Mouse (Mus musculus) monocyte, adult 5-6 weeks (primary cell): Measurements from ENCODE around the gene Ltv1. TPM values are rescaled to one million over a fixed set of nuclear protein-coding genes. Genes with fewer than 3 reads are reported as not detected.

ENCODE experiments used
- ATAC-seq: fragments of 153-309, 156-312 bp; replicated peaks from 2 replicates; pipeline ENCODE4 v1.8.0; 2017; ENCODE audit warnings: mild to moderate bottlenecking; ENCODE audit not compliant: low TSS enrichment, insufficient number of reproducible peaks, severe bottlenecking, poor library complexity, low FRiP score
- total RNA-seq: library from RNA; stranded (forward); fragments of 200-1000, 200-491, 200-594 nt; gene quantifications from 3 replicates; pipeline ENCODE4 v1.2.3, GENCODE M21; 2017

Ltv1 gene
- total RNA-seq: 33.5 to 55.7 TPM (median 50.1 TPM) in 3 replicates

GRCm38 (mm10) chr10:13192731-13193351 lies at the start of gene Ltv1:
Gene Ltv1 (minus strand): TSS chr10:13193168.
- peak; percentile 99 for ATAC-seq

- ATAC-seq: no peak
These were observed 47.5 kb upstream of the Ltv1 start for GRCm38 (mm10) chr10:13240431-13240830.

DNA sequence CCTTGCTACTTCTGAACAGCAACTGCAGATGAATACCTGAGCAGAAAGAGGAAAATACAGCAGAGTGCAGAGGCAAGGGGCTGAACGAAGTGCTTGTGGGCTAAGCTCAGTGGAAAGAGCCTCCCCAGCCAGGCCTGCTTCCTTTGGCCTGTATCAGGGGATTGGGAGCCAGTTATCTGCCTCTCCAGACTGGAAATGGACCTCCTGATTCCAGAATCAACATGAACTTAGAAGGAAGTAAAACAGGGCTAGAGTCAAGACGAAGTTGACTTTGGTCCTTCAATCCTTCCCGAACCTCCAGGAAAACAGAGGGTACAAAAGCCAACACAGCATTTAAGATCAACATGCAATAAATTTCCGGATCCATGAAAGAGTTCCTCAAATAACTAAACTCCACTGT lies 45.2 kb upstream of the Ltv1 start:
- no peak for ATAC-seq

DNA sequence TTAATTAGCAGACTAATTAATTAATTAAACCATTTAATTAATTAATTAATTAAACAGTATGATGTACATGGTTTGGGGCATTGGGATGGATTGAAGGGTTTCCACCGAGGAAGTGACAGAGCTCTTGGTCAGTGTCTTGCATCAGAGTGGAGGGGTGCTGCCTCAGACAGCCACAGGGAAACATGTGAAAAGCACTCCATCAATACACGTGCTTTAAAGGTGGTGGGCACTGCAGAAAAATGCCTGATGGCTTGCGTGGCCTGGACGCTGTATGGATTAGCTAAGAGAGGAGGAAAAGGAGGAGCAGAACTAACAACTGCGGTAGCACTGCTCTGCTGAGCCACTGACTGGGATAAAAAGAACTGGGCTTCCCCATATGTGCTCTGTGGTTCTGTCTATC lies 43.9 kb upstream of the Ltv1 start:
- ATAC-seq: no peak

DNA sequence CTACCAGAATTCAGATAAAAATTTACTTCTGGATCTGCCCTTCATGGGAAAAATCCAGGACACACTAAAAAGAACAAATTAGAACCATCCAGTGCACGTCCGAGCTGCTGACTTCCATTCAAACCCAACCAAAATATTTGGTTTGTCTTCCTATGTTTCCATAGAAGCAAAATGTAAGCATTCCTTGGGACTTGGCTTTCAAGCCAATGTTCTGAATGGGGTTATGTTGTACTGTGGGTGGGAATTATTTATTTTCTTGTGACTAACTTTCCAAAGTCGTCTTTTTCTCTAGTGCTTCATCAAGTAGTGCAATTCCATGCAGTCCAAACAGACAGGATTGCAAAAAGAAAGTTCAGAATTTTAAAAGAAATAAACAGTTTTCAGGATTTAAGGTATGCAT lies 41.5 kb upstream of the Ltv1 start:
- no peak for ATAC-seq

DNA sequence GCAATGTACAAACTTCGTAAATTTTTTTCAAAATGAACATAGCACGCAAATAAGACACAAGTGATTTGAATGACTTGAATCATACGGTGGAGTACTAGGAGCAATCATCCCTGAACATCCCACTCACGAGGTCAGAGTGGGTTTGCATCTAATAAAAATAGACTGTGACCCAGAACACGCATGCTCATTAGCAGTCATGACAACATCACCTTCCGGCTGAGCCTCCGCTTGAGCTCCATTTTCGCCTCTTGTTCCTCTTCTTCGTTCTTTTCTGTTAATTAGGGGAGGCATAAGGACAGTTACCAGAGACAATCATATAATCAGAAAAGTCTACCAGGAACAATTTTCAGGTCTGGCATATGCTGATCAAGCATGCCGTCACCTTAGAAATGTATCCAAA lies 41.0 kb upstream of the Ltv1 start:
- ATAC-seq: no peak

- no peak for ATAC-seq
These were observed 40.2 kb upstream of the Ltv1 start for GRCm38 (mm10) chr10:13233143-13233622.

- ATAC-seq: no peak
These were observed 39.6 kb upstream of the Ltv1 start for GRCm38 (mm10) chr10:13232443-13233142.

GRCm38 (mm10) chr10:13230716-13231115 lies 37.7 kb upstream of the Ltv1 start:
- no peak for ATAC-seq

DNA sequence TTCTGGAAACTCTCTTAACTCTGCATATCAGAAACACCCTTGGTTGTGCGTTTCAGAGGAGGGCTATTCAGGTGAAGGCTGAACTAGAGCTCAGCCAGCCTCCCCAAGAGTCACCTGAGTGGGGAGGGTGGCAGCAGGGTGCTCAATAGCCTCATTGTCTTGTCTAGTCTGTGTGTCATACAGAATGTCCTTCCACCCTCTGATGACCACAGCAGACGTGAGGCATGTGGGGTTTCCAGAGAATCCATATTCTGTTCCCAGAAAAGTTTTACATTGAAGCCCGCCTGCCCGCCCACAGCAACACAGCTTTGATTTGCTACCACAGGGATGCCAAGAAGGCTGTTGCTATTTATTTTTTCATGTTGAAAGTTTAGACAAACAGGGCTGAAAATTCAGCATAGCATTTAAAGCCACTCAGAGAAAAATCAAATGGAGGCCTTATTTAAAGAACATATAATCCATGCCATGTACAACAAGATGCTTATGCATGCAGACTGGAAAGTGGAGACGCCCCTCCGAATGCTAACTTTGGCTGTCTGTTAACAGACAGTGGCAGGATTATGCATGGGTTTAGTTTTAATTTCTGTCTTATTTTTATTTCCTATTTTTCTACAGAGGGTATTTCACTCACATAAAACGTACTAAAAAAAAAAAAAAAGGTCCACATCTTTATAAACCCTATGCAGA lies 32.6 kb upstream of the Ltv1 start:
- ATAC-seq: no peak

GRCm38 (mm10) chr10:13222135-13222534 lies 29.2 kb upstream of the Ltv1 start:
- ATAC-seq: no peak

DNA sequence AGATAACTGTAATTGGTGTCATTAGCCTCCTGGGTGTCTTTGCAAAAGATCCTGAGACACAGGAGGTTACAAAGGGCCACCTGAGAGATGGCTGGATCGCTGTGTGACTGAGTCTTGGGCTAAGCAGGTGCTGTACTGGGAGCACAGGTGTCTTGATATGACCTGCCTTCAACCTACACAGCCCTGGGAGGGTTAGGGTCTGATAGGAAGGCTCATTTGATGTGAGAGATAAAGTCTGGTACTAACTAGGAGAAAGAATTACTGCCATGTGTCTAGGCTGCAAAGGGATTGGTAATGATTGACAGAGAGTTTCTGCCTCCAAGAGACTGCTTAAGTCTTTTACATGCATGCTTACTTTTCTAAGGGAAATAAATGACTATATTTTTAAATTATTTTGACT lies 27.1 kb upstream of the Ltv1 start:
- ATAC-seq: no peak

- ATAC-seq: no peak
These were observed 21.0 kb upstream of the Ltv1 start for GRCm38 (mm10) chr10:13213956-13214355.

- no peak for ATAC-seq
These were observed 19.9 kb upstream of the Ltv1 start for GRCm38 (mm10) chr10:13212829-13213228.

DNA sequence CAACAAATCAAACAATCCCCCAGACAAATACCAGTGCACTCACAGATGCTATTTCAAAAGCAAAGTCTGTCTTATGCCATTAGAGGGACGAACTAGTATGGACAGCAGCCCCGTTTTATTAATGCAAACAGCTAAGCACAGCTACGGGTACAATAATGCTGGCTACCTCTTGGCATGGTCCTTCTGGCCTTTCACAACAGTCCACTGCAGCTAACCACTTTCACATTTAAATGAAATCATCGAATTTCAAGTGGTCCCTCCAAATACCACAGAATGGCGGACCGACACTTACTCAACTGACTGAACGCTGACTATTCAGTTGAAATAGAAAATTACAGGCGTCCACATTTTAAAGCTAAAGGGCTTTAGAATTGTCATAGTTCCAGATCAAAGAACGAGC lies 19.4 kb upstream of the Ltv1 start:
- ATAC-seq: no peak

DNA sequence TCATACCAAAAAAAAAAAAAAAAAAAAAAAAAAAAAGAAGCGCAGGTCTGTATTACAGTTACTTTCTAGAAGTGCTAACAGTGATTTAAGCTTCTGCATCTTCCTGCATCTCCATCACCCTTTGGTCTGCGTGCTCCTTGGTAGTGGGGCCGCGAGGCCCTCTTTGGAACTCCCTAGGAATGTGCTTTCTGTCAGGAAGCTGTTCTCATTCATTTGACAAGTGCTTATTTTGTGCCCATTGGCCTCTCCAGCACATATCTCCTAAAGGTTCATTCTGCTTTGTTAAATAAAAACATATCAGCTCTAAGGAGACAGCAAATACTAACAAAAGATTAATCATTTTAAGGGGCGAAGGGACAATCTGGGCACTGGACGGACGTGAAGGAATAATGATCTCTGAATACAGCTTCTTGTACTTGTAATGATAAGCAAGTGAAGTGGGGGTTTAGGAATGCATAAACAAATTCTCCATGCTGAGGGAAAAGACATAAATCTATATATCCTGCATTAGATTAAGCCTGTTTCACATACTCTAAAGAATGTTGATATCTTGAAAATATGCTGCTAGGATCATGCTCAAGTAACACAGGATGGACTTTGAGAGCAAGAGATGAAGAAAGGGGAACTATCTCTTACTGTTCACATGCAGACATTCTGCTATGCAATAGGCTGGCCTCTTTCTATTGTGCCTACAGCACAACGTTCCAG lies 17.1 kb upstream of the Ltv1 start:
- no peak for ATAC-seq

DNA sequence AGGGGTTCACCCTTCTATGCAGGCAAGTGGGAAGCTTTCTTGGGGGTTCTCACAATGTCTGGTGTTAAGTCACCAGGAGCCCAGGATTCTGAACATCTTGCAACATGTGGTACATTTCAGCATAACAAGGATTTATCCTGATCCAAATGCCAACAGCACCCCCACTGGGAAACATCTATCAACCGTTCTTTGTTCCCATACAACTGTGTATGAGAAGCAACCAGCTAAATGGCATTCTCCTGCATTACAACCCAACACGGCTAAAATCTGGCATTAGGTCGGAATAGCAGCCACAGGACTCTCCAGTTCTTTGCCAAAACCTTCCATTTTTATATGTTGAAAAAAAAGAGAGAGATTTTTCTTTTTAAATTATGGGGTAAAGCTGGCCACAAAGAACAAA lies 16.5 kb upstream of the Ltv1 start:
- no peak for ATAC-seq

DNA sequence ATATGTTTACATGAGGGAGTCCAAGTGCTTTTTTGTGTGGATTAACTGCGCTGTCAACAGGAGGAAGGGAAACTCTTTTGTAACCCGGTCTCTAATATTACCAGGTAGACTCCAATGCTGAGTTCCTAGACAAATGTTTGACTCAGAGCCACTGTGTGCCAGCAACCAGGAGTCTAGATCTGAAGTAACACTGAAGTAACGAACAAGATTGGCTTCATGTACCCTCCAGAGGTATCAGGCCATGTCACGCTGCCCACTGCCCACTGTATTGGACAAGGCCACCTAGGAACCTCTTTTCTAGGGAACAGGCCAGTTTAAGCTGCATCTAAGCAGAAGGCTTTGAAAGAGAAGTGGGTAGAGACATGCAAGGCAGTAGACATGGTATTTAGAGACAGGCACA lies 16.1 kb upstream of the Ltv1 start:
- ATAC-seq: no peak

DNA sequence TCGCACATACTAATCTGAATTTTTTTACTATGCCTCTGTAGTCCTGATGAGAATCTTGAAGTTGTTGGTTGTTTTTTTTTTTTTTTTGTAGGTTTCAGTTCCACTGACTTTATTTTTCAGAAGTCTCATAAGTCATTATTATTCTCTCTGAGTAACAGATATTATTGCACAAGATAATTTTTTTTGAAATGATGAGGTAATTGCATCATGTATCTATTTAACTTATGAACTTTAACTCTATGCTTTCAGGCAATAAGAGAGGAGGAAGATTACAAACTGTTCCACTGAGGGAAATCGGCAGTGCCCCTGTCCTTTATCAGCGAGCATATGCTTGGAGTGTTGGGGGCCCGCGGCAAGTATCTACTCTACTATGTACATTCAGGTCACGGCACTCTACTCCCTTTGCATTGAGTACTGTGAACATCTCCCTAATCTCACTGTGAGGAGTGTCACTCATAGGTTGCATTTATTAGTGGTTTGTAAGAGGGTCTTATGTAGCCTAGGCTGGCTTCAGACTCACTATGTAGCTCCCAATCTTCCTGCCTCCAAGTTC lies 8.8 kb upstream of the Ltv1 start:
- ATAC-seq: peak; percentile 36; the same call in 1 of the 2 replicates
